Mouse (Mus musculus): Measurements from ENCODE around the gene Sbf2.
"Not testable (repeated sequence)": the region's sequence is repeated elsewhere in the genome, so short reads cannot be mapped to it uniquely, and the experiment has no call there.

The Sbf2 gene

GRCm38 (mm10) chr7:110614133-110615063 lies at the start of gene Sbf2:
Gene Sbf2 (minus strand): TSS chr7:110614922.
- DNase-seq (ENCODE audit: low read depth, low spot score): peak; percentile 91

GRCm38 (mm10) chr7:110658378-110658928 lies 43.7 kb upstream of the Sbf2 start:
- DNase-seq (ENCODE audit: low read depth, low spot score): no peak

- no peak for DNase-seq (ENCODE audit: low read depth, low spot score)
Measured at GRCm38 (mm10) chr7:110655966-110656365, 41.2 kb upstream of the Sbf2 start.

GRCm38 (mm10) chr7:110655230-110655629 lies 40.5 kb upstream of the Sbf2 start:
- no peak for DNase-seq (ENCODE audit: low read depth, low spot score)

GRCm38 (mm10) chr7:110651091-110651490 lies 36.4 kb upstream of the Sbf2 start:
- DNase-seq (ENCODE audit: low read depth, low spot score): no peak

GRCm38 (mm10) chr7:110650491-110650890 lies 35.8 kb upstream of the Sbf2 start:
- no peak for DNase-seq (ENCODE audit: low read depth, low spot score)

- no peak for DNase-seq (ENCODE audit: low read depth, low spot score)
Measured at GRCm38 (mm10) chr7:110649133-110649987, 34.6 kb upstream of the Sbf2 start.

- no peak for DNase-seq (ENCODE audit: low read depth, low spot score)
Measured at GRCm38 (mm10) chr7:110648455-110649085, 33.8 kb upstream of the Sbf2 start.

GRCm38 (mm10) chr7:110647559-110648454 lies 33.1 kb upstream of the Sbf2 start:
- DNase-seq (ENCODE audit: low read depth, low spot score): peak; percentile 39

GRCm38 (mm10) chr7:110646611-110647407 lies 32.1 kb upstream of the Sbf2 start:
- no peak for DNase-seq (ENCODE audit: low read depth, low spot score)

GRCm38 (mm10) chr7:110645859-110646258 lies 31.1 kb upstream of the Sbf2 start:
- no peak for DNase-seq (ENCODE audit: low read depth, low spot score)

GRCm38 (mm10) chr7:110645311-110645710 lies 30.6 kb upstream of the Sbf2 start:
- peak; percentile 84 for DNase-seq (ENCODE audit: low read depth, low spot score)

- DNase-seq (ENCODE audit: low read depth, low spot score): not testable (repeated sequence)
Measured at GRCm38 (mm10) chr7:110639958-110640357, 25.2 kb upstream of the Sbf2 start.

GRCm38 (mm10) chr7:110639291-110639915 lies 24.7 kb upstream of the Sbf2 start:
- DNase-seq (ENCODE audit: low read depth, low spot score): no peak

- peak; percentile 48 for DNase-seq (ENCODE audit: low read depth, low spot score)
Measured at GRCm38 (mm10) chr7:110638305-110639110, 23.8 kb upstream of the Sbf2 start.

- no peak for DNase-seq (ENCODE audit: low read depth, low spot score)
Measured at GRCm38 (mm10) chr7:110636559-110636958, 21.8 kb upstream of the Sbf2 start.

GRCm38 (mm10) chr7:110635929-110636328 lies 21.2 kb upstream of the Sbf2 start:
- DNase-seq (ENCODE audit: low read depth, low spot score): no peak

GRCm38 (mm10) chr7:110631136-110631888 lies 16.6 kb upstream of the Sbf2 start:
- DNase-seq (ENCODE audit: low read depth, low spot score): no peak

Data from brain, adult 2 months (tissue).